8 mouse cellular contexts compared by ENCODE assay signal in genomic region chr5:118028191-118029034, GRCm38 (mm10). TPM values are rescaled to one million over a fixed set of nuclear protein-coding genes. Genes with fewer than 3 reads are reported as not detected.
DNase-seq lines count a peak whose midpoint lies in the region; ATAC-seq and TF ChIP-seq lines count a peak whose summit lies in the region.

No protein-coding gene starts in this region.

- H3K4me1 ChIP-seq in heart, embryonic 11.5 days (ENCODE audit: control insufficient read depth, insufficient read depth, low read length): peaks cover 54% of the 10 kb centered on the region
- H3K4me1 ChIP-seq in kidney, postnatal 0 days (replicated peaks; ENCODE audit: insufficient read depth, low read length): peaks cover 19% of the 10 kb centered on the region; the same call in 1 of the 2 replicates
- peaks cover 29% of the 10 kb centered on the region; the same call in 1 of the 2 replicates for H3K4me1 ChIP-seq in midbrain, embryonic 16.5 days (ENCODE audit: control insufficient read depth, insufficient read depth, low read length)

- peak overlapping the region; percentile 98 for H3K4me2 ChIP-seq in heart, embryonic 11.5 days
- H3K4me2 ChIP-seq in kidney, postnatal 0 days (ENCODE audit: low read length): peak overlapping the region; percentile 96
- peak overlapping the region; percentile 100 for H3K4me2 ChIP-seq in midbrain, embryonic 16.5 days (ENCODE audit: low read length)

- H3K4me3 ChIP-seq in heart, embryonic 11.5 days (ENCODE audit: low read depth, low read length): peak overlapping the region; percentile 75
- peak overlapping the region; percentile 55 for H3K4me3 ChIP-seq in kidney, postnatal 0 days (replicated peaks; ENCODE audit: low read depth, low read length)
- peak overlapping the region; percentile 74 for H3K4me3 ChIP-seq in midbrain, embryonic 16.5 days (ENCODE audit: low read depth, low read length)

- ATAC-seq in frontal cortex, adult (ENCODE audit: low TSS enrichment): peak; percentile 13; the same call in 1 of the 2 replicates
- no peak for ATAC-seq in heart, embryonic 11.5 days (replicated peaks; ENCODE audit: insufficient number of reproducible peaks, low FRiP score, low TSS enrichment)
- peak; percentile 36 for ATAC-seq in kidney, postnatal 0 days (replicated peaks; ENCODE audit: low FRiP score, low read depth)
- peak; percentile 8; the same call in 1 of the 2 replicates for ATAC-seq in midbrain, embryonic 16.5 days

- WGBS in heart, embryonic 11.5 days (ENCODE audit: insufficient replicate concordance): 1% methylated on average over 69 of the region's 79 CpGs
- under 1% methylated on average over 78 of the region's 79 CpGs for WGBS in kidney, postnatal 0 days
- under 1% methylated on average over 69 of the region's 79 CpGs for WGBS in midbrain, embryonic 16.5 days

- no peak overlapping the region for H3K27ac ChIP-seq in heart, embryonic 11.5 days (ENCODE audit: low read depth, low read length)
- H3K27ac ChIP-seq in kidney, postnatal 0 days: no peak overlapping the region
- H3K27ac ChIP-seq in midbrain, embryonic 16.5 days (ENCODE audit: low read length): no peak overlapping the region

- TF ChIP-seq CTCF in kidney, postnatal 0 days (IDR thresholded peaks at IDR 0.05; ENCODE audit: low read depth): no peak

- peak overlapping the region; percentile 63; the same call in 1 of the 2 replicates for H3K9ac ChIP-seq in heart, embryonic 11.5 days (ENCODE audit: low read depth, low read length)
- peak overlapping the region; percentile 52; the same call in 1 of the 2 replicates for H3K9ac ChIP-seq in kidney, postnatal 0 days (ENCODE audit: low read depth, low read length)
- peak overlapping the region; percentile 76 for H3K9ac ChIP-seq in midbrain, embryonic 16.5 days (ENCODE audit: low read depth, low read length)

- no peaks in the 10 kb centered on the region for H3K36me3 ChIP-seq in heart, embryonic 11.5 days (ENCODE audit: control insufficient read depth, insufficient read depth, low read length)
- no peaks in the 10 kb centered on the region for H3K36me3 ChIP-seq in kidney, postnatal 0 days (ENCODE audit: insufficient read depth, low read length)
- no peaks in the 10 kb centered on the region for H3K36me3 ChIP-seq in midbrain, embryonic 16.5 days (ENCODE audit: control insufficient read depth, insufficient read depth, low read length)

- DNase-seq in frontal cortex, postnatal 36 days (ENCODE audit: low spot score in 2 of 2): no peak
- peak; percentile 73 for DNase-seq in adrenal gland, postnatal 14 days
- DNase-seq in kidney, postnatal 0 days (ENCODE audit: low spot score): no peak
- no peak for DNase-seq in layer of hippocampus, postnatal 36 days
- no peak for DNase-seq in frontal cortex, adult 2 months (ENCODE audit: extremely low spot score in 1 of 2, low spot score in 1 of 2)

- peaks cover 52% of the 10 kb centered on the region for H3K27me3 ChIP-seq in heart, embryonic 11.5 days (ENCODE audit: control insufficient read depth, insufficient read depth, low read length)
- peaks cover 43% of the 10 kb centered on the region for H3K27me3 ChIP-seq in kidney, postnatal 0 days (ENCODE audit: insufficient read depth, low read length)
- H3K27me3 ChIP-seq in midbrain, embryonic 16.5 days (ENCODE audit: control insufficient read depth, insufficient read depth, low read depth, low read length): peaks cover 41% of the 10 kb centered on the region

- no peaks in the 10 kb centered on the region for H3K9me3 ChIP-seq in heart, embryonic 11.5 days (replicated peaks; ENCODE audit: control insufficient read depth, low read length)
- H3K9me3 ChIP-seq in kidney, postnatal 0 days (replicated peaks; ENCODE audit: low read length): no peaks in the 10 kb centered on the region
- no peaks in the 10 kb centered on the region for H3K9me3 ChIP-seq in midbrain, embryonic 16.5 days (replicated peaks; ENCODE audit: control insufficient read depth, low read length, poor library complexity, severe bottlenecking)

RNA-seq across cellular contexts. Expression of gene Tesc, which starts 0.9 kb away (rescaled TPM):
- 78.8 and 80.8 TPM in 2 replicates for total RNA-seq in adrenal gland, postnatal 14 days (2021)
- 17.9 and 21.3 TPM in 2 replicates for polyA plus RNA-seq in heart, embryonic 11.5 days (2014; fragmentation: Nextera tagmentation; extraction: Ambion mirVana)
- 28.3 and 29.4 TPM in 2 replicates for polyA plus RNA-seq in kidney, postnatal 0 days (2015; fragmentation: Nextera tagmentation; extraction: Ambion mirVana)
- polyA plus RNA-seq in midbrain, embryonic 16.5 days (2015; fragmentation: Nextera tagmentation; extraction: Ambion mirVana): 6.8 and 23.7 TPM in 2 replicates
- total RNA-seq in layer of hippocampus, postnatal 36 days (2021): 10 to 100 TPM; 92.5 to 93.1 TPM
- polyA plus RNA-seq in frontal cortex, adult 2 months (2012; rRNA removed): 56.2 and 60.6 TPM in 2 replicates

RNA-seq across cellular contexts. Expression of gene Fbxo21, which starts 51.9 kb away (rescaled TPM):
- 77.8 and 121 TPM in 2 replicates for total RNA-seq in adrenal gland, postnatal 14 days (2021)
- polyA plus RNA-seq in heart, embryonic 11.5 days (2014; fragmentation: Nextera tagmentation; extraction: Ambion mirVana): 46.2 and 52.8 TPM in 2 replicates
- 51.6 and 54.4 TPM in 2 replicates for polyA plus RNA-seq in kidney, postnatal 0 days (2015; fragmentation: Nextera tagmentation; extraction: Ambion mirVana)
- 173 and 181 TPM in 2 replicates for polyA plus RNA-seq in midbrain, embryonic 16.5 days (2015; fragmentation: Nextera tagmentation; extraction: Ambion mirVana)
- total RNA-seq in layer of hippocampus, postnatal 36 days (2021): 100 to 1,000 TPM; 145 to 152 TPM
- 97.4 and 105 TPM in 2 replicates for polyA plus RNA-seq in frontal cortex, adult 2 months (2012; rRNA removed)
